Mouse (Mus musculus): ENCODE data around the gene Gm20431.
A peak's percentile ranks its signal among the peaks of the same experiment; 100 is the strongest.
"Not testable (repeated sequence)": the region's sequence is repeated elsewhere in the genome, so short reads cannot be mapped to it uniquely, and the experiment has no call there.

Gene Gm20431

GRCm38 (mm10) chr2:167629665-167630209 lies 31.6 kb downstream of the Gm20431 start:
- DNase-seq, result no peak

GRCm38 (mm10) chr2:167628872-167629271 lies 32.4 kb downstream of the Gm20431 start:
- DNase-seq, result no peak

- no peak for DNase-seq
Observed at GRCm38 (mm10) chr2:167627019-167627418, 34.3 kb downstream of the Gm20431 start.

- no peak for DNase-seq
Observed at GRCm38 (mm10) chr2:167625670-167626069, 35.6 kb downstream of the Gm20431 start.

- no peak for DNase-seq
Observed at GRCm38 (mm10) chr2:167624368-167625075, 36.8 kb downstream of the Gm20431 start.

- DNase-seq, result no peak
Observed at GRCm38 (mm10) chr2:167622965-167623364, 38.3 kb downstream of the Gm20431 start.

GRCm38 (mm10) chr2:167622352-167622751 lies 38.9 kb downstream of the Gm20431 start:
- DNase-seq, result peak; percentile 32 to 37

GRCm38 (mm10) chr2:167621255-167622087 lies 39.8 kb downstream of the Gm20431 start:
- no peak for DNase-seq

GRCm38 (mm10) chr2:167617472-167617871 lies 43.8 kb downstream of the Gm20431 start:
- DNase-seq, result no peak

- no peak for DNase-seq
Observed at GRCm38 (mm10) chr2:167617034-167617433, 44.3 kb downstream of the Gm20431 start.

- DNase-seq, result not testable (repeated sequence)
Observed at GRCm38 (mm10) chr2:167613335-167613734, 48.0 kb downstream of the Gm20431 start.

GRCm38 (mm10) chr2:167612122-167612521 lies 49.2 kb downstream of the Gm20431 start:
- DNase-seq, result no peak

- no peak for DNase-seq
Observed at GRCm38 (mm10) chr2:167611287-167611686, 50.0 kb downstream of the Gm20431 start.

- no peak for DNase-seq
Observed at GRCm38 (mm10) chr2:167606745-167607123, 54.6 kb downstream of the Gm20431 start.

GRCm38 (mm10) chr2:167605817-167606744 lies 55.2 kb downstream of the Gm20431 start:
- no peak for DNase-seq

- peak; percentile 81 to 85 for DNase-seq
Observed at GRCm38 (mm10) chr2:167605178-167605794, 56.0 kb downstream of the Gm20431 start.

- DNase-seq, result no peak
Observed at GRCm38 (mm10) chr2:167602978-167603377, 58.3 kb downstream of the Gm20431 start.

- no peak for DNase-seq
Observed at GRCm38 (mm10) chr2:167602364-167602763, 58.9 kb downstream of the Gm20431 start.

GRCm38 (mm10) chr2:167600481-167600995 lies 60.8 kb downstream of the Gm20431 start:
- DNase-seq, result no peak

- DNase-seq, result no peak
Observed at GRCm38 (mm10) chr2:167599917-167600316, 61.4 kb downstream of the Gm20431 start.

GRCm38 (mm10) chr2:167599195-167599594 lies 62.1 kb downstream of the Gm20431 start:
- no peak for DNase-seq

Data from cerebellum, postnatal 36 days (tissue).